Mouse (Mus musculus) liver, postnatal 0 days (tissue): ENCODE measurements around the gene Tsx. TPM values are rescaled to one million over a fixed set of nuclear protein-coding genes. Genes with fewer than 3 reads are reported as not detected.

Experiments
- ATAC-seq: fragments of 200-750 bp; cut with Nextera tagmentation; 2 replicates; pipeline ENCODE4 v1.8.0; 2017; ENCODE audit warnings: mild to moderate bottlenecking, moderate library complexity
- DNase-seq: peaks from one replicate; pipeline ENCODE4 v3.0.0-alpha.2; 2016
- H3K27ac ChIP-seq: fragments of 300-500 bp; sonication (generic); 2 replicates; pipeline ENCODE4 v1.5.1; 2014; ENCODE audit warnings: antibody characterized with exemption, moderate library complexity, mild to moderate bottlenecking, low read depth
- H3K27me3 ChIP-seq: fragments of 300-500 bp; sonication (generic); 2 replicates; pipeline ENCODE4 v1.6.1; 2014; ENCODE audit warnings: low read length, control low read depth, mixed read lengths; ENCODE audit not compliant: insufficient read depth
- H3K36me3 ChIP-seq: fragments of 300-500 bp; sonication (generic); replicated peaks from 2 replicates; pipeline ENCODE4 v1.6.1; 2014; ENCODE audit warnings: mild to moderate bottlenecking, control low read depth, low read length, moderate library complexity, mixed read lengths; ENCODE audit not compliant: insufficient read depth
- H3K4me1 ChIP-seq: fragments of 300-500 bp; sonication (generic); 2 replicates; pipeline ENCODE4 v1.6.1; 2014; ENCODE audit warnings: antibody characterized with exemption, mild to moderate bottlenecking, control low read depth; ENCODE audit not compliant: insufficient read depth
- H3K4me2 ChIP-seq: fragments of 300-500 bp; sonication (generic); 2 replicates; pipeline ENCODE4 v1.6.1; 2014; ENCODE audit warnings: low read depth, mild to moderate bottlenecking, low read length, moderate library complexity, mixed read lengths
- H3K4me3 ChIP-seq: fragments of 300-500 bp; sonication (generic); 2 replicates; pipeline ENCODE4 v1.5.1; 2014; ENCODE audit warnings: low read depth, low read length
- H3K9ac ChIP-seq: fragments of 300-500 bp; sonication (generic); replicated peaks from 2 replicates; pipeline ENCODE4 v1.6.1; 2014; ENCODE audit warnings: mild to moderate bottlenecking, moderate library complexity
- H3K9me3 ChIP-seq: fragments of 300-500 bp; sonication (generic); 2 replicates; pipeline ENCODE4 v1.6.1; 2016; ENCODE audit warnings: mild to moderate bottlenecking, control low read depth, low read length, mixed read lengths
- CTCF ChIP-seq: sonication (generic); IDR thresholded peaks from 2 replicates; pipeline ENCODE4 v1.5.1; 2016; ENCODE audit warnings: antibody characterized with exemption, low read depth
- EP300 ChIP-seq: IDR thresholded peaks from 2 replicates; pipeline ENCODE4 v1.6.1; 2016; ENCODE audit warnings: antibody characterized with exemption, low read depth, mild to moderate bottlenecking
- WGBS: fragments of 180-500 bp; shearing (Covaris S2); extraction: QIAGEN DNeasy Blood & Tissue Kit; methylation state at CpG from one replicate; pipeline ENCODE4 v1.1.7; 2014; ENCODE audit not compliant: insufficient replicate concordance; 5-methylcytosine and 5-hydroxymethylcytosine counted together
- polyA plus RNA-seq: library from polyadenylated mRNA; unstranded; fragments of >200 nt; fragmentation: Nextera tagmentation; extraction: Ambion mirVana; gene quantifications from 2 replicates; pipeline ENCODE4 v1.2.1, GENCODE M21; 2015

The Tsx gene
- polyA plus RNA-seq, 1 experiment from 2014 or later: not detected

- Histone ChIP-seq H3K4me3 (no peak overlapping the region), H3K36me3 (no peaks in the 10 kb centered on the region), H3K27me3 (no peaks in the 10 kb centered on the region; the same call in 1 of the 2 replicates), H3K27ac (no peak overlapping the region), H3K4me2 (no peak overlapping the region), H3K4me1 (no peaks in the 10 kb centered on the region), H3K9me3 (no peaks in the 10 kb centered on the region), H3K9ac (no peak overlapping the region)
- ATAC-seq: no peak
- TF ChIP-seq CTCF: no peak
- WGBS: 78% methylated on average over 3 of the region's 3 CpGs
- no peak for DNase-seq
Measured at GRCm38 (mm10) chrX:103388131-103388530, 26.1 kb upstream of the Tsx start.

DNA sequence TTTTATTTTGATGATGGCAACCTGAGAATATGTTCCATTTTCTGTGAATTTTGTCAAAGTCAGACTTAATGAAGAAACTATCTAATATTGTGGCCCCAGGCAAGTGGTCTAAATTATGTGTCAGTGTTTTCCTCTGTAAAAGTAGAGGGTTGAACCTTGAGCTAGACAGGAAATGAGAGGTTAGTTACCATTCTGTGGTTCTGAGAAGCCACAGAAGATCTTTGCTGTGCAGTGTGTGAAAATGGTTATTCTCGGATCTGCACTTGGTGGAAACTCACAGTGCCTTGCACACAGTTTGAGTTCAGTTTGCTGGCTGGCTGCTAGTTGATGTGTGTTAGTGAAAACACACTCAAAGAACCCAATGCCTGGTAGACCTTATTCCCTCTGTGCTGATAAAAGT, 20.4 kb upstream of the Tsx start:
- H3K4me1 ChIP-seq: no peaks in the 10 kb centered on the region
- H3K27me3 ChIP-seq: peaks cover 4% of the 10 kb centered on the region; the same call in 1 of the 2 replicates
- H3K27ac ChIP-seq: no peak overlapping the region
- H3K4me2 ChIP-seq: no peak overlapping the region
- H3K4me3 ChIP-seq: no peak overlapping the region
- H3K9ac ChIP-seq: no peak overlapping the region
- WGBS: 27% methylated on average over 1 of the region's 1 CpGs
- DNase-seq (no peak), ATAC-seq (no peak)
- no peaks in the 10 kb centered on the region for H3K9me3 ChIP-seq
- no peak for TF ChIP-seq EP300
- no peak for TF ChIP-seq CTCF
- H3K36me3 ChIP-seq: no peaks in the 10 kb centered on the region

GRCm38 (mm10) chrX:103405021-103405420, 9.2 kb upstream of the Tsx start:
- H3K36me3 ChIP-seq: no peaks in the 10 kb centered on the region

DNA sequence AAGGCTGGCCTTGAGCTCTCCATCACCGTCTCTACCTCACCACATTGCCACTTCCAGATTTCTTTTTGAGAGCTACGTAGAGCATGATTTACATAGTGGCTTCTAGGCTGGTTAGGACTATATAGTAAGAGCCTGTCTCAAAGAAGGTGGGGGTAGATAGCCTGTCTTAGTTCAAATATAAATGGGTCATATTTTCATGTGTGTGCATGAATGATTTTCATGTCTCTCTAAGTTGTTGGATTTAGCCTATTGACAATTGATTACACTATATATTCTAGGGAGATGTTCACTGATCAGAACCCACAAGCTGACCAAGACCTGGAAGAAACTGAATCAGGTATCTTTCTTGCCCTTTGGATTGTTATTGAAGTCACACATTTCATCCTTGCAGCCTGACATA, 7.4 kb downstream of the Tsx start, which contains the start of gene Gm26992:
Gm26992 (plus strand) TSS at position 301 of the 400 bp plus-strand sequence.
- Histone ChIP-seq H3K27me3 (no peaks in the 10 kb centered on the region), H3K9ac (no peak within 1 kb of the TSS), H3K4me2 (no peak within 1 kb of the TSS), H3K4me1 (no peaks in the 10 kb centered on the region), H3K36me3 (no peaks in the 10 kb centered on the region), H3K4me3 (no peak within 1 kb of the TSS), H3K9me3 (no peaks in the 10 kb centered on the region), H3K27ac (no peak within 1 kb of the TSS)
- TF ChIP-seq EP300: no peak
- TF ChIP-seq CTCF: no peak
- ATAC-seq (no peak), DNase-seq (no peak)
- 81% methylated on average over 2 of the region's 2 CpGs for WGBS

More at GRCm38 (mm10) chrX:103405021-103405420, 9.2 kb upstream of the Tsx start:
- DNase-seq (peak; percentile 13), ATAC-seq (no peak)
- WGBS: 64% methylated on average over 11 of the region's 13 CpGs
- Histone ChIP-seq H3K4me1 (no peaks in the 10 kb centered on the region), H3K27me3 (0 out of 2 replicates have a peak, but pooled peaks cover 3% of the 10 kb centered on the region), H3K9me3 (no peaks in the 10 kb centered on the region), H3K4me3 (no peak overlapping the region), H3K9ac (no peak overlapping the region), H3K4me2 (no peak overlapping the region), H3K27ac (no peak overlapping the region)
- TF ChIP-seq CTCF (no peak), EP300 (no peak)

- Histone ChIP-seq H3K9ac (no peak overlapping the region), H3K4me1 (no peaks in the 10 kb centered on the region), H3K9me3 (no peaks in the 10 kb centered on the region), H3K4me3 (no peak overlapping the region), H3K27ac (no peak overlapping the region), H3K36me3 (no peaks in the 10 kb centered on the region), H3K27me3 (peaks cover 15% of the 10 kb centered on the region; the same call in 1 of the 2 replicates), H3K4me2 (no peak overlapping the region)
- no peak for TF ChIP-seq CTCF
- TF ChIP-seq EP300: no peak
- WGBS: 71% methylated on average over 7 of the region's 7 CpGs
- ATAC-seq (no peak), DNase-seq (no peak)
Measured at GRCm38 (mm10) chrX:103427677-103428076, 13.4 kb downstream of the Tsx start.

DNA sequence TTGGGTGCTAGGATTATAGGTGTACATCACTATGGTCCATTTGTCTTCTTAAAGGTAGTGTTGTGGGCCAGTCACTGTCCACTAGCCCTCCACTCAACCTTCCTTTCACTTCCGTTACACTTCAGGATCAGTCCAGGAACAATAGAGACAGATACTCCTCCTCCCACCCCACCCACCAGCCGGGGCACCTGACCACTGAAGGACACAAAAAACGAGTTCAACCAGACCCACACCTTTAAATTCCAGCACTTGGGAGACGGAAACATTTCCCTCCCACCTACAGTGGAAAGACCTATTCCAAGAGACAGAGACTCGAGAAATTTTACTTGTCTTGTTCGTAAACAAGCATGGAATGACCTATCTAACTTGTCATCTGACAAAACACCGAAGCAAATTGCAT, 18.0 kb downstream of the Tsx start:
- no peaks in the 10 kb centered on the region for H3K9me3 ChIP-seq
- TF ChIP-seq CTCF (no peak), EP300 (no peak)
- H3K4me3 ChIP-seq: no peak overlapping the region
- no peak for DNase-seq
- no peaks in the 10 kb centered on the region for H3K36me3 ChIP-seq
- H3K9ac ChIP-seq: no peak overlapping the region
- no peak for ATAC-seq
- H3K27me3 ChIP-seq: peaks cover 15% of the 10 kb centered on the region; the same call in 1 of the 2 replicates
- H3K4me1 ChIP-seq: no peaks in the 10 kb centered on the region
- H3K27ac ChIP-seq: no peak overlapping the region
- 66% methylated on average over 7 of the region's 7 CpGs for WGBS
- no peak overlapping the region for H3K4me2 ChIP-seq

DNA sequence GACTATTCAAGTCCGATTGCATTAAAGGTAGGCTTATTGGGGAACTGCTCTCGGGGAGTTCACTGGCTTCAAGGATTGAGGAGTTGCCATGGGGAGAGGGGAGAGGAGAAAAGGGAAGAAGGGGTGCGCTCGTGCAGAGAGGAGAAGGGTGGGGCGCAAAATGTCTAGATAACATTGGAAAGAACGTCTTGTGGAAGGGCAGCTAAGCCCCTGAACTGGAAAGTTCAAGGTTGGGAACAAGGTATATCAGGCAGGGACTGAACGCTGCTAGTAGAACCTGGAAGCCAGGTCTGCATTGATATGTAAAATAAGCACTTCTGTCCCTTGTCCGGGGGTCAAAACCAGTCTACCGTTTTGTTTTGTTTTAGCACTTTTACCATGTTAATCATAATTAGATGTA, 23.8 kb downstream of the Tsx start:
- TF ChIP-seq EP300 (no peak), CTCF (no peak)
- no peaks in the 10 kb centered on the region for H3K9me3 ChIP-seq
- H3K4me3 ChIP-seq: no peak overlapping the region
- ATAC-seq (no peak), DNase-seq (no peak)
- no peak overlapping the region for H3K9ac ChIP-seq
- 17% methylated on average over 9 of the region's 9 CpGs for WGBS
- no peaks in the 10 kb centered on the region for H3K36me3 ChIP-seq
- H3K4me2 ChIP-seq: no peak overlapping the region
- no peak overlapping the region for H3K27ac ChIP-seq
- H3K4me1 ChIP-seq: no peaks in the 10 kb centered on the region
- peaks cover 12% of the 10 kb centered on the region; the same call in 1 of the 2 replicates for H3K27me3 ChIP-seq
